Mouse (Mus musculus): ENCODE data around the gene Prl8a2. TPM values are rescaled to one million over a fixed set of nuclear protein-coding genes. Genes with fewer than 3 reads are reported as not detected.

Prl8a2 gene
- not detected in 2 replicates for polyA plus RNA-seq (2015; fragmentation: Nextera tagmentation; extraction: Ambion mirVana)

- no peaks in the 10 kb centered on the region; the same call in 1 of the 2 replicates for H3K4me1 ChIP-seq (replicated peaks)
- no peak within 1 kb of the TSS for H3K4me3 ChIP-seq
- no peaks in the 10 kb centered on the region for H3K9me3 ChIP-seq
- H3K36me3 ChIP-seq = no peaks in the 10 kb centered on the region
- ATAC-seq (ENCODE audit: low read depth) = no peak
- no peak within 1 kb of the TSS for H3K27ac ChIP-seq (replicated peaks)
- WGBS = 73% methylated on average over 2 of the region's 2 CpGs
- H3K9ac ChIP-seq = no peak within 1 kb of the TSS
- no peak within 1 kb of the TSS for H3K4me2 ChIP-seq
- H3K27me3 ChIP-seq = no peaks in the 10 kb centered on the region
These were observed at the start of gene Prl8a2 for GRCm38 (mm10) chr13:27345373-27345772. Gene Prl8a2, plus strand, starts transcription at chr13:27345673.

- H3K4me1 ChIP-seq (replicated peaks) = no peaks in the 10 kb centered on the region
- H3K9ac ChIP-seq = no peak within 1 kb of the TSS
- H3K36me3 ChIP-seq = no peaks in the 10 kb centered on the region
- no peak for ATAC-seq (ENCODE audit: low read depth)
- H3K9me3 ChIP-seq = no peaks in the 10 kb centered on the region
- no peak within 1 kb of the TSS for H3K4me3 ChIP-seq
- H3K27ac ChIP-seq (replicated peaks) = no peak within 1 kb of the TSS
- no peaks in the 10 kb centered on the region for H3K27me3 ChIP-seq
- WGBS = 85% methylated on average over 7 of the region's 7 CpGs
- H3K4me2 ChIP-seq = no peak within 1 kb of the TSS
These were observed 32.9 kb upstream of the Prl8a2 start, which contains the start of gene Prl6a1 for GRCm38 (mm10) chr13:27312334-27313225. Gene Prl6a1, plus strand, starts transcription at chr13:27312627.

- 56% methylated on average over 1 of the region's 1 CpGs for WGBS
- no peak overlapping the region for H3K27ac ChIP-seq (replicated peaks)
- H3K4me2 ChIP-seq = no peak overlapping the region
- ATAC-seq (ENCODE audit: low read depth) = no peak
- no peaks in the 10 kb centered on the region for H3K4me1 ChIP-seq (replicated peaks)
- H3K36me3 ChIP-seq = no peaks in the 10 kb centered on the region
- H3K4me3 ChIP-seq = no peak overlapping the region
- no peaks in the 10 kb centered on the region for H3K9me3 ChIP-seq
- H3K27me3 ChIP-seq = no peaks in the 10 kb centered on the region
- no peak overlapping the region for H3K9ac ChIP-seq
These were observed 10.5 kb upstream of the Prl8a2 start for GRCm38 (mm10) chr13:27334989-27335388.

- no peak overlapping the region for H3K9ac ChIP-seq
- H3K27me3 ChIP-seq = no peaks in the 10 kb centered on the region
- no peak overlapping the region for H3K27ac ChIP-seq (replicated peaks)
- H3K9me3 ChIP-seq = no peaks in the 10 kb centered on the region
- no peaks in the 10 kb centered on the region; the same call in 1 of the 2 replicates for H3K4me1 ChIP-seq (replicated peaks)
- H3K4me3 ChIP-seq = no peak overlapping the region
- H3K4me2 ChIP-seq = no peak overlapping the region
- WGBS = 56% methylated on average over 3 of the region's 3 CpGs
- no peak for ATAC-seq (ENCODE audit: low read depth)
- H3K36me3 ChIP-seq = no peaks in the 10 kb centered on the region
These were observed 2.7 kb upstream of the Prl8a2 start for GRCm38 (mm10) chr13:27342733-27343275.

- no peak within 1 kb of the TSS for H3K4me3 ChIP-seq
- H3K9ac ChIP-seq = no peak within 1 kb of the TSS
- H3K27me3 ChIP-seq = no peaks in the 10 kb centered on the region
- no peak within 1 kb of the TSS for H3K4me2 ChIP-seq
- no peaks in the 10 kb centered on the region for H3K9me3 ChIP-seq
- 81% methylated on average over 6 of the region's 6 CpGs for WGBS
- no peaks in the 10 kb centered on the region for H3K36me3 ChIP-seq
- H3K4me1 ChIP-seq (replicated peaks) = no peaks in the 10 kb centered on the region
- no peak for ATAC-seq (ENCODE audit: low read depth)
- H3K27ac ChIP-seq (replicated peaks) = no peak within 1 kb of the TSS
These were observed 45.3 kb downstream of the Prl8a2 start, which contains the start of gene Prl2b1 for GRCm38 (mm10) chr13:27390746-27391145. Gene Prl2b1, minus strand, starts transcription at chr13:27390846.

- H3K4me3 ChIP-seq = no peak overlapping the region
- 84% methylated on average over 7 of the region's 7 CpGs for WGBS
- no peak for ATAC-seq (ENCODE audit: low read depth)
- H3K4me1 ChIP-seq (replicated peaks) = no peaks in the 10 kb centered on the region
- no peaks in the 10 kb centered on the region for H3K36me3 ChIP-seq
- H3K27ac ChIP-seq (replicated peaks) = no peak overlapping the region
- H3K9me3 ChIP-seq = no peaks in the 10 kb centered on the region
- H3K27me3 ChIP-seq = no peaks in the 10 kb centered on the region
- no peak overlapping the region for H3K9ac ChIP-seq
- H3K4me2 ChIP-seq = no peak overlapping the region
These were observed 53.7 kb downstream of the Prl8a2 start for GRCm38 (mm10) chr13:27399061-27399724.

Other genes starting within 250 kb of the Prl8a2 start
- gene Prl3d2, start 224.0 kb upstream of the Prl8a2 start, polyA plus RNA-seq (2015; fragmentation: Nextera tagmentation; extraction: Ambion mirVana) = not detected in 2 replicates
- gene Prl3d3, start 188.9 kb upstream of the Prl8a2 start, polyA plus RNA-seq (2015; fragmentation: Nextera tagmentation; extraction: Ambion mirVana) = not detected in 2 replicates
- gene Prl3c1, start 149.0 kb upstream of the Prl8a2 start, polyA plus RNA-seq (2015; fragmentation: Nextera tagmentation; extraction: Ambion mirVana) = not detected in 2 replicates
- gene Prl3b1, start 103.8 kb upstream of the Prl8a2 start, polyA plus RNA-seq (2015; fragmentation: Nextera tagmentation; extraction: Ambion mirVana) = not detected in 2 replicates
- gene Prl3a1, start 86.2 kb upstream of the Prl8a2 start, polyA plus RNA-seq (2015; fragmentation: Nextera tagmentation; extraction: Ambion mirVana) = not detected in 2 replicates
- gene Prl6a1, start 33.0 kb upstream of the Prl8a2 start, polyA plus RNA-seq (2015; fragmentation: Nextera tagmentation; extraction: Ambion mirVana) = not detected in 2 replicates
- gene Prl2b1, start 45.2 kb downstream of the Prl8a2 start, polyA plus RNA-seq (2015; fragmentation: Nextera tagmentation; extraction: Ambion mirVana) = not detected in 2 replicates
- gene Prl8a6, start 93.0 kb downstream of the Prl8a2 start, polyA plus RNA-seq (2015; fragmentation: Nextera tagmentation; extraction: Ambion mirVana) = not detected in 2 replicates
- not detected in 2 replicates for gene Prl8a8, start 167.5 kb downstream of the Prl8a2 start, polyA plus RNA-seq (2015; fragmentation: Nextera tagmentation; extraction: Ambion mirVana)
- not detected in 2 replicates for gene Prl8a9, start 218.9 kb downstream of the Prl8a2 start, polyA plus RNA-seq (2015; fragmentation: Nextera tagmentation; extraction: Ambion mirVana)
- not detected in 2 replicates for gene Prl8a1, start 236.5 kb downstream of the Prl8a2 start, polyA plus RNA-seq (2015; fragmentation: Nextera tagmentation; extraction: Ambion mirVana)